Mouse (Mus musculus): ENCODE results near the gene Ascc1. TPM values are rescaled to one million over a fixed set of nuclear protein-coding genes. Genes with fewer than 3 reads are reported as not detected.

Gene Ascc1
- polyA plus RNA-seq, 1 experiment from 2014 or later: 41.9 TPM

DNA sequence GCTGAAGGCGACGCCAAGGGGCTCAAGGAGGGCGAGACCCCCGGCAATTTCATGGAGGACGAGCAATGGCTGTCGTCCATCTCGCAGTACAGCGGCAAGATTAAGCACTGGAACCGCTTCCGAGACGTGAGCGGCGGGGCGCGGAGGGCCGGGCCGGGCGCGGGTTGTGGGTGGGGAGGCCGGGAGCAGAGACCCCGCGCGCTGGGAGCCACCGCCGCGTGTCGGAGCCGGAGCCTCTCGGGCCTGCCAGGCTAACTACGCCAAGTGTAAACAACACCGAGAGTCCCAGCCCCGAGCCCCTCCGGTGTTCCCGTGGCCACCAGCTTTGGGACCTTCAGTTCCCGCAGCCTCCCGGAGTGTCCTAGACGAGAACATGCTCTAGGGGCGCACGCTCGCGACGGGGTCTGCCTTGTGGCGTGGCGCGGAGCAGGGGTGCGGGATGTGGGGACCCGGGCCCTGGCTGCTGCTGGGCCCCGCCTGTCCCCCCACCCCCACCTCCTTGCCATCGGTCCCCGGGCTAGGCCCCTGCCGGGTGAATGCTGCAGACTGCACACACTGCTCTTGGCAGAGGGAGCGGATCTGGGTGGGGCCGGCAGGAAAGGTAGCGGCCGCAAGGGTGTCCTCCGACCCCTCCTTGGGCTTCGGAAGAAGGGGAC lies 104.1 kb downstream of the Ascc1 start:
- H3K27me3 ChIP-seq: peaks cover 60% of the 10 kb centered on the region
- WGBS: under 1% methylated on average over 57 of the region's 57 CpGs
- H3K4me2 ChIP-seq (replicated peaks): peak overlapping the region; percentile 99
- H3K4me3 ChIP-seq: peak overlapping the region; percentile 57
- no peaks in the 10 kb centered on the region for H3K36me3 ChIP-seq
- 0 out of 2 replicates have a peak, but pooled peaks have one; percentile 42 for ATAC-seq (ENCODE audit: insufficient number of reproducible peaks, insufficient read depth, low FRiP score, low TSS enrichment)
- H3K4me1 ChIP-seq: peaks cover 12% of the 10 kb centered on the region
- peak overlapping the region; percentile 11; the same call in 1 of the 2 replicates for H3K27ac ChIP-seq
- peak overlapping the region; percentile 59 for H3K9ac ChIP-seq
- no peaks in the 10 kb centered on the region for H3K9me3 ChIP-seq

GRCm38 (mm10) chr10:60107448-60107847 lies 104.8 kb downstream of the Ascc1 start:
- under 1% methylated on average over 26 of the region's 28 CpGs for WGBS

DNA sequence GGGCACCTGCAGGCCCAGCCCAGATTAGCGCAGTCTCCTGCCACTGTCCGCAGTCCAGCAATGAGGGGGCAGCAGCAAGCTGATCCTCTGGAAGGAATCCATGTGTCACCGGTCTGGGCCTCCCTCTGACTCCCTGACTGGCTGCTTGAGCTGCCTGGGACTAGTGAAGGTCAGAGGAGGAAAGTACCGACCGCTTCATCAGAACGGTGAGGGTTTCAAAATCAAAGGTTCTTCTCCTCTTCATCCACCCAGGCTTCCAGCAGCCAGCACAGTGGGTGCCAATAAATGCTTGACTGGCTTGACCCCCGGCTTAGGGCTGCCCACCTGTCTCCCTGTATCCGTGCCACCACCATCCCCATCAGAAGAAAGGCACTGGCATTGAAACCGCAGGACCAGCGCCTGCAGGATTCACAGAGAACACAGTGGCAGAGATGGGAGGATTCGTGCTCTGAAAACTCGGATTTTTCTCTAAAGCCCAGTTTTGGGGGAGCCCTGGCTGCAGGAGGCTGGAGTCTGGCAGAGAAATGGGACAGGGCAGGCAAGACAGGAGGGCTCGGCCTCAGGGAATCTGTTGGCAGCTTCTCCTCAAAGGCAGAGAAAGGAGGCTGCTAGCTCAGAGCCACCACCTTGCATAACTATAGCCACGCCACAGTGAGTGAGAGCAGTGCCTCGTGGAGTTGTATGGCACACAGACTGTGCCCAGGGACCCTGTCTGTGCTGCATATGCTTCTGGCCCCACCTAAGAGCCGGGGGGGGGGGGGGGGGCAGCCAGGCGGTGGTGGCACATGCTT lies 105.9 kb downstream of the Ascc1 start:
- Histone ChIP-seq H3K4me3 (no peak overlapping the region), H3K36me3 (no peaks in the 10 kb centered on the region), H3K27ac (no peak overlapping the region), H3K9ac (no peak overlapping the region), H3K4me2 (replicated peaks) (0 out of 2 replicates have a peak overlapping the region, but pooled peaks have one; percentile 8), H3K27me3 (peaks cover 62% of the 10 kb centered on the region), H3K4me1 (peaks cover 12% of the 10 kb centered on the region), H3K9me3 (no peaks in the 10 kb centered on the region)
- 43% methylated on average over 16 of the region's 17 CpGs for WGBS
- ATAC-seq (ENCODE audit: insufficient number of reproducible peaks, insufficient read depth, low FRiP score, low TSS enrichment): no peak

More at GRCm38 (mm10) chr10:60107448-60107847, 104.8 kb downstream of the Ascc1 start:
- Histone ChIP-seq H3K4me3 (peak overlapping the region; percentile 57), H3K4me1 (peaks cover 12% of the 10 kb centered on the region), H3K4me2 (replicated peaks) (peak overlapping the region; percentile 99), H3K9me3 (no peaks in the 10 kb centered on the region), H3K27me3 (peaks cover 62% of the 10 kb centered on the region), H3K27ac (no peak overlapping the region), H3K9ac (peak overlapping the region; percentile 59), H3K36me3 (no peaks in the 10 kb centered on the region)
- no peak for ATAC-seq (ENCODE audit: insufficient number of reproducible peaks, insufficient read depth, low FRiP score, low TSS enrichment)

- no peak overlapping the region for H3K9ac ChIP-seq
- H3K36me3 ChIP-seq: no peaks in the 10 kb centered on the region
- H3K27me3 ChIP-seq: peaks cover 67% of the 10 kb centered on the region
- WGBS: 86% methylated on average over 8 of the region's 8 CpGs
- no peak for ATAC-seq (ENCODE audit: insufficient number of reproducible peaks, insufficient read depth, low FRiP score, low TSS enrichment)
- no peaks in the 10 kb centered on the region for H3K9me3 ChIP-seq
- H3K4me2 ChIP-seq (replicated peaks): no peak overlapping the region
- no peak overlapping the region for H3K4me3 ChIP-seq
- H3K27ac ChIP-seq: no peak overlapping the region
- peaks cover 12% of the 10 kb centered on the region for H3K4me1 ChIP-seq
Measured at GRCm38 (mm10) chr10:60109336-60109735, 106.7 kb downstream of the Ascc1 start.

- no peak overlapping the region for H3K27ac ChIP-seq
- 81% methylated on average over 8 of the region's 8 CpGs for WGBS
- H3K4me2 ChIP-seq (replicated peaks): no peak overlapping the region
- H3K9me3 ChIP-seq: no peaks in the 10 kb centered on the region
- no peak overlapping the region for H3K9ac ChIP-seq
- H3K36me3 ChIP-seq: no peaks in the 10 kb centered on the region
- ATAC-seq (ENCODE audit: insufficient number of reproducible peaks, insufficient read depth, low FRiP score, low TSS enrichment): no peak
- peaks cover 12% of the 10 kb centered on the region for H3K4me1 ChIP-seq
- H3K27me3 ChIP-seq: peaks cover 63% of the 10 kb centered on the region
- no peak overlapping the region for H3K4me3 ChIP-seq
Measured at GRCm38 (mm10) chr10:60109989-60110388, 107.4 kb downstream of the Ascc1 start.

DNA sequence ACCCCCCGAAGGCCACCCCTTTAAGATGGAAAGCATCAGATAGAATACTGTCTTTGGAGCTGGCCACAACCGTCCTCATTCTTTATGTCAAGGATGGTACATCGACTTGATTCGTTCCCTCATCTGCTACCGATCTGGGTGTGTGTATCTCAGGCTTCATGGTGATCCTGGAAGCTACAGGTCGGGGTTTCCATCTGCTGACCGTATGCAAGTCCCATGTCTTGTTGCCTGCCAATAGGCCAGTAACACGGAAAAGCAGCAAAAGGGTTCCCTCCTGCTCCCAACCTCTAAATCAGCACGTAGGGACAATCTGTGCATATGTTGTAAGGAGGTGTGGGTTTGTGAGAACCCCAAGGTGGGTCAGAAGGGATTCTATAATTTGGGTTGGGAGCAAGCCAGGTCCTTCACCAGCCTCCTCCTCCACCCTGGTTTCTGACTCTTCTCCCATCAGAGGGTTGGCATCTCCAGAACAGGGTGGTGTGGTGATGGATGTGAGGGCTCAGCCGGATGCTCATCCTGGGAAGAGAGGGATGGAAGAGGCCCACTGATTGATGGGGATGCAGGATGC lies 108.4 kb downstream of the Ascc1 start:
- Histone ChIP-seq H3K27ac (no peak overlapping the region), H3K4me1 (peaks cover 16% of the 10 kb centered on the region), H3K4me2 (replicated peaks) (no peak overlapping the region), H3K27me3 (peaks cover 55% of the 10 kb centered on the region), H3K4me3 (no peak overlapping the region), H3K9me3 (no peaks in the 10 kb centered on the region), H3K9ac (no peak overlapping the region), H3K36me3 (no peaks in the 10 kb centered on the region)
- ATAC-seq (ENCODE audit: insufficient number of reproducible peaks, insufficient read depth, low FRiP score, low TSS enrichment): no peak
- 88% methylated on average over 10 of the region's 10 CpGs for WGBS

DNA sequence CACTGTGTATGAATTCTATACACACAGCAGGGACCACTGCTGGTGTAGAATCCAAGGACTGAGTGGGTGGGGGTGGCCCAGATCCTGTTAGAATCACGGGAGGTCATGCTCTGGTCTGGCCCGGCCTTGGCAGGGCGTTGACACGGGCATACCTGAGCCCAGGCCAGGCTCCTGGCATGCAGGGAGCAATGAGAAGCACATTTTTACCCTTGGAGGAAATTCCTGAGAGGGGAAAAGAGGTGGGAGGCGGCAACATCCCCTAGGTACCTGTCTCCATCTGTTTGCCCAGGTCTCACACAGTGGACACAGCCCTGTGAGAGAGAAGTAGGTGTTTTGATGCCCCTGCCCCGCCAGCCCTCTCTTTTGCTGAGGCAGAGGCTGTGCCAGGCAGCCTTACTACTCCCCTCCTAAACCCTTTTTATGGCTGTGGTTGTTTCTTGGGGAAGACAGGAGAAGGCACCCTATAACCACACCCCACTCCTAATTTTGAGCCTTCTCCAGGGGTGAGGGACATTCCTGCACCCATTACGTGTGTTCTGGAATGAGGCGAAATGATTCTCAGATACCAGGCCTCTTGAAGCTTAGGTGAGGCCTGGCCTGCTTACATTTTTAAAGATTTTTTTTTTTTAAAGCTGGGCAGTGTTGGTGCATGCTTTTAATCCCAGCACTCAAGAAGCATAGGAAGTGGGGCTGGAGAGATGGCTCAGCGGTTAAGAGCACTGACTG lies 111.5 kb downstream of the Ascc1 start:
- H3K27ac ChIP-seq: no peak overlapping the region
- H3K27me3 ChIP-seq: peaks cover 26% of the 10 kb centered on the region
- ATAC-seq (ENCODE audit: insufficient number of reproducible peaks, insufficient read depth, low FRiP score, low TSS enrichment): no peak
- H3K36me3 ChIP-seq: no peaks in the 10 kb centered on the region
- H3K4me2 ChIP-seq (replicated peaks): no peak overlapping the region
- 90% methylated on average over 9 of the region's 9 CpGs for WGBS
- H3K4me1 ChIP-seq: peaks cover 16% of the 10 kb centered on the region
- no peak overlapping the region for H3K4me3 ChIP-seq
- no peaks in the 10 kb centered on the region for H3K9me3 ChIP-seq
- no peak overlapping the region for H3K9ac ChIP-seq

GRCm38 (mm10) chr10:60115345-60116185 lies 113.0 kb downstream of the Ascc1 start:
- no peak overlapping the region for H3K9ac ChIP-seq
- no peaks in the 10 kb centered on the region for H3K9me3 ChIP-seq
- peaks cover 13% of the 10 kb centered on the region for H3K27me3 ChIP-seq
- WGBS: 7% methylated on average over 14 of the region's 14 CpGs
- 0 out of 2 replicates have a peak, but pooled peaks have one; percentile 42 for ATAC-seq (ENCODE audit: insufficient number of reproducible peaks, insufficient read depth, low FRiP score, low TSS enrichment)
- no peaks in the 10 kb centered on the region for H3K36me3 ChIP-seq
- H3K4me1 ChIP-seq: peaks cover 16% of the 10 kb centered on the region
- peak overlapping the region; percentile 38 for H3K4me2 ChIP-seq (replicated peaks)
- no peak overlapping the region for H3K4me3 ChIP-seq
- no peak overlapping the region for H3K27ac ChIP-seq

GRCm38 (mm10) chr10:60116997-60117396 lies 114.4 kb downstream of the Ascc1 start:
- ATAC-seq (ENCODE audit: insufficient number of reproducible peaks, insufficient read depth, low FRiP score, low TSS enrichment): no peak; the same call in 1 of the 2 replicates
- Histone ChIP-seq H3K4me3 (no peak overlapping the region), H3K4me2 (replicated peaks) (no peak overlapping the region), H3K27ac (no peak overlapping the region), H3K9ac (no peak overlapping the region), H3K4me1 (peaks cover 16% of the 10 kb centered on the region), H3K36me3 (no peaks in the 10 kb centered on the region), H3K9me3 (no peaks in the 10 kb centered on the region), H3K27me3 (0 out of 2 replicates have a peak, but pooled peaks cover 5% of the 10 kb centered on the region)
- WGBS: 40% methylated on average over 4 of the region's 4 CpGs

GRCm38 (mm10) chr10:60118464-60118863 lies 115.9 kb downstream of the Ascc1 start:
- no peaks in the 10 kb centered on the region for H3K36me3 ChIP-seq
- H3K4me2 ChIP-seq (replicated peaks): no peak overlapping the region
- no peak overlapping the region for H3K4me3 ChIP-seq
- H3K4me1 ChIP-seq: peaks cover 16% of the 10 kb centered on the region
- 0 out of 2 replicates have a peak, but pooled peaks cover 5% of the 10 kb centered on the region for H3K27me3 ChIP-seq
- ATAC-seq (ENCODE audit: insufficient number of reproducible peaks, insufficient read depth, low FRiP score, low TSS enrichment): no peak
- H3K9me3 ChIP-seq: no peaks in the 10 kb centered on the region
- H3K27ac ChIP-seq: no peak overlapping the region
- WGBS: 53% methylated on average over 7 of the region's 7 CpGs
- H3K9ac ChIP-seq: no peak overlapping the region

All from embryonic facial prominence, embryonic 12.5 days (tissue).